Mouse (Mus musculus) natural killer cell, adult 2 months (primary cell): ENCODE results near the gene Daam2.

ENCODE experiments used
- DNase-seq, 2 experiments: peaks; one replicate each; pipeline ENCODE4 v3.0.0; 2022; ENCODE audit warnings: low spot score in 2 of 2

Daam2 gene

GRCm38 (mm10) chr17:49563830-49564470 lies at the start of gene Daam2:
TSS of gene Daam2 (minus strand) at chr17:49564343.
- DNase-seq = no peak

DNA sequence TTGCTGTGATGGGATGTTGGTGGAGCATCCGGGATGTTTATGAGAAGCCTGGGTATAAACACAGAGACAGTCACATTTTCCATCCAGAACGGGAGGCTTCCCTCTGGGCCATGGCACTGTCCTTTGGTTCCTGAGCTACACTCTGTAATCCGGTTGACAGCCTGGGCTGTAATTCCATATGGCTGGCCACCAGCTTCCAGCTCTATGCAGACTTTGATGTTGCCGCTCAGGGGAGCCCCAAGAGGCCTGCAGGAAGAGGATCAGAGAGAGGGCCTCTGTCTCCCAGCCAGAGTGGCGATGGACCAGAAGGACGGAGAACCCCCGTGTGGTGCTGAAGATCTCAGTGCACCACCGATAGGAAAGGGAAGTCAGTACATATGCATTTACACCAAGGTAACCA lies 46.2 kb upstream of the Daam2 start:
- DNase-seq = no peak

DNA sequence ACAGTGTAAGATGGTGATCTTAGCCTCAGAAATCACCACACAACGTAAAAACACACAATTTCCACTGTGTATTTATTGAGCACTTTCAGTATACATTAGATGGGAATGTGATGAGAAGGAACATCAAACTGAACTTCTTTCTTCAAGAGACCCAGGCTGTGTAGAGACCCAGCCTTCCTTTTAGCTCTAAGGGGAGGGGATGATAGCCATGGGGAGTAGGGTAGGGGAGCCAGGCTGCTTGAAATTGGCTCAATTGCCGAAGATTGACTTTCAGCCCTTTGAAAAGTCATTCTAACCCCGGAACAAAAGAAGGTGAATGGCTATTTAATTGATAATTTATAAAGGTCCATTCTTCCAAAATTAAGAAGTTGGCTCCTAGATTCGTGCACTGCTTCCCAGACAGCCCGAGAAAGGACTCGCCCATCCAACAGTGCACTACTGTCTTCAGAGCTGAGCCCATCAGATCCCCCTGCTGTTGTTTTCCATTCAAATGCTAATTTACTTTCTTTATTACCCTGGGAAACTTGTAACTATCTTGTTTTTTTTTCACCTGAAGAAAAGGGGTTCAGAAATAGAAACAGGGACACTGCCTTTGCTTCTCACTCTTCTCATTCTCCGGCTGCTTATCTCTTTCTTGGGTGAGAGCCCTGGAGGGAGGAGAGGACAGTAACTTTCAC lies 43.3 kb upstream of the Daam2 start:
- no peak for DNase-seq

GRCm38 (mm10) chr17:49605397-49605796 lies 41.3 kb upstream of the Daam2 start:
- no peak for DNase-seq

DNA sequence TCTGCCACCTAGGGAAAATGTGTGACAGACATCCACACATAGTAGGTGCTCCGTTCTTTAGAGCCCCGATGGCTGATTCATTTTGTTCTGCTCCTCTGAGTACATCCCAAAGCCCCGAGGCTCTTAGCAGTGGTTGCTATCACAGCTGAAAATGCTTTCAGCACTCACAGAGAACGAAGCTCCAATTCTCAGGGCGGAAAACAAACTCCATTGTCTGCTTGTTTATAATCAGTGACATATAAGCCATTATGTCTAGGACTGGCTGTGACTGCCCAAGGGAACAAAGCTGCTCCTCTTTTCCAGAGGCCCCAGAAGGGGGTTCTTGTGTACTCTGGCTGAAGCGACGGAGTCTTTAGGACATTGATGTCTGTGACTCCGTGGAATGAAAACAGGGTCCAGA lies 25.9 kb upstream of the Daam2 start:
- DNase-seq = no peak

GRCm38 (mm10) chr17:49582471-49582870 lies 18.3 kb upstream of the Daam2 start:
- no peak for DNase-seq

DNA sequence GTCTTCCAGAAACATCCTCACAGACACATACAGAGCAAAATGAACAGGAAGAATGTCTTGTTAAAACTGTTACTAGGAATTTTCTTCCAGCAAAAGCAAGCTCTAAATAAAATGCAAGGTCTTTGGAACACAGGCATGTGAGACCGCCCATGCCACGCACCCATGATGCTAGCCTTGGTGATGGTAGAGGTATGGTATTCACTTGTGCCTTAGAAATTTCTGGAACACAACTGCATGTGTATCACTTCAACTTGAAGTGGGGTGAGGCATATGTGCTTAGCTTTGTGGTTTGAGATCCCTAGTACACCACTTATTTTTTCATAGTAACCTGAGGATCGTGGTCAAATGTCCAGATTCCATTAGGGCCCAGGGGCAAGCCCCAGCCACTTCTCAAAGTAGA lies 13.2 kb upstream of the Daam2 start:
- no peak for DNase-seq

- no peak for DNase-seq
Observed at GRCm38 (mm10) chr17:49568717-49569116, 4.6 kb upstream of the Daam2 start.

DNA sequence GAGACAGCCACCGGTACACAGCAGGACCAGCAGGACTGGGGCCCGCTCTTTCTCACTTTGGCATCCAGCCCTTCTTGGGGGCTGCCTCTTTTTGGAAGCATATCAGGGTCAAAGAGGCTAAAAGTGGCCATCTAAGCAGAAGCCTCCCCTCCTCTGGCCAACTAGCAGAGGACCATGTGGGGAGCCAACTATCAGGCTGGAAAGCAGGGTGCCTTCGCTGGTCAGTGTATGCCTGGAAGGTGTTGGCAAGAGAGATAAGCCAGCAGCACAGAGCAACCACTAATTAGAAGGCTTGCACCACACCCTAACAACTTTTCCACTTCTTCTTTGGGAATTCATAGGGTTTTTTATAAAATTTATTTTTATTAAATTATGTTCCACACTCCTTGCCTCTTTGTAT lies 346 bp upstream of the Daam2 start:
- DNase-seq = no peak

DNA sequence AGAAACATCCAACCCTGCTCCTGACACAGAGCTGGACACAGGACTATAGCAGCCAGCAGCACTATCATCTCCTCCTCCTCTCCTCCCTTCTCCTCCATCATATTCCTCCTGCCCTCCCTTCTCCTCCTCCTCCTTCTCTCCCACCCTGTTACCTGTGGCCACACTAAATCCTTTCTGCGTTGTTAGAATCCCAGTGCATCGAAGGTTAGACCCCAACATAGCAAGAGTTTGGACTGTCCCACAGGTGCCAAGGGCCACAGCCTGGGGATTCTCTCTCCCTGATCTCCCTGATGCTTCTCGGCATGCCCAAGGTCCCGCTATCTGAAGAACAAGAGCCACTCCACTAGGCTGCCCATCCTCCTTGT lies 745 bp downstream of the Daam2 start:
- no peak for DNase-seq

- no peak for DNase-seq
Observed at GRCm38 (mm10) chr17:49562701-49563415, 1.3 kb downstream of the Daam2 start.

DNA sequence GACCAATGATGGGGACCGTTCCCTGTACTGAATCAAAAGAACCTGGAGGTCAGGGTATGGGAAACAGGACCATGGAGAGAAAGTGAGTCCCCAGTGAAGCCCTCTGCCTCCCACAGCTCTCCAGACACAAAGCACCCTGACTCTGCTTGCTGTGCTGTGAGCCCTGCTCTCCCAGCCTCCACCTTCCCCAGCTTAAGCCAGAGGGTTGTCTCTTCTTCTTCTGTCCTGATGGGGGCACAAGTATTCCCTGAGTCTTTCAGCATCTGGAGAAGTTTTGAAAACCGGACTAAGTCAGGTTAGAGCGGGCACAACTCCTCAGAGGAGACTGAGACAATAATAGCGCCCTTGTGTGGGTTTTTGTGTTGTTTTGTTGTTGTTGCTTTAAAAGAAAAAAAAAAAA lies 2.2 kb downstream of the Daam2 start:
- no peak for DNase-seq

DNA sequence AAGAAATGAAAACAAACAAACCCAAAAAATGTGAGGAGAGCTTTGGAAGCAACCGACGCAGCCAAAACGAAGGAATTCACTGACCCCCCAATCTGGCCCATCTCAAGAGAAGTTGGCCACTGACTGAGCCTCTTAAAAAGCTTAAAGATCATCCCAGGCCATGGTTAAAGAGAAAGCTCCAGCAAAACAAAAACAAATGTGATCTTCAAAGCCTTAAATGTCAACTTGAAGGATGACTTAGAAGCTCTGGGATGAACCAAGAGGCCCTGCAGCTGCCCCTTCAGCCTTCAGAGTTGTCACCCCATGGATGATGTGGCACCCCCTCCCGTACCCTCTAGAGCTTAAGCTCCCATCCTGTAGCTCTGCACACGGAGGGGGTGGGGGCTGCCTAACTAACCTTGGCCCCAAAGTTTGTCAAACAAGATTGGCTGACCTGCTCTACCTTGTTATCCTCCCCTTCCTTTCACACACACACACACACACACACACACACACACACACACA lies 4.3 kb downstream of the Daam2 start:
- DNase-seq = no peak

- no peak for DNase-seq
Observed at GRCm38 (mm10) chr17:49556169-49556568, 8.0 kb downstream of the Daam2 start.

DNA sequence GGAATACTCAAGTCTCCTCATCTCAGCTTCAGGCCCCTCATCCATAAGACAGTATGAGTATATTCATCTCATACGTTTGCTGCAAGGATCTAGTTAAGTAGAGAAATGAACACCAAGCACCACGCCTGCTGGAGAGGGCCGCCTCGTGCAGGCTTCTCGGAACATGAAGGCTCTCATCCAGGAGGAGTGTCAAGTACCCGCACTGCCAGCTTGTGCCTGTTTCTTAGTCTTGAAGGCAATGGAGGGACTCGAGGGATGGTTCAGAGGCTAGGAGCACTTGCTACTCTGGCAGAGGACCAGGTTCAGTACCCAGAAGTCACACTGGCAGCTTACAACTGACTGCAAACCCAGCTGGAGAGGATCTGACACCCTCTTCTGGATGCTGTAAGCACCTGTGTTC lies 12.2 kb downstream of the Daam2 start:
- DNase-seq = no peak

DNA sequence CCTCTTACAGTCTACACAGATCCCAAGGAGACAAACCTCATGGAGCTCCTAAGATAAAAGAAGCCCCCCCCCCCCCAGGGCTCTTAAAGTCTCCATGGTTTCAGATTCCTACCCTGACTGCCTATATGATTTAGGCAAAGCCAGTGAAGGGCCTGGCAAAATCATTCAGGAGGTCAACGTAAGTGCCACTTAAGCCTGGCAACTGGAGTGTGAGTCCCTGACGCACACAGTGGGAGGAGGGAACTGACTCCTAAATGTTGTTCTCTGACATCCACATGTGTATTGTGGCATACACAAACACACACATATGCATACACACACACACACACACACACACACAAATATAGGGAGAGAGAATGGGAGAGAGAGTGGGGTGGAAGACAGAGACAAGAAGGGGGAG lies 12.7 kb downstream of the Daam2 start:
- no peak for DNase-seq

DNA sequence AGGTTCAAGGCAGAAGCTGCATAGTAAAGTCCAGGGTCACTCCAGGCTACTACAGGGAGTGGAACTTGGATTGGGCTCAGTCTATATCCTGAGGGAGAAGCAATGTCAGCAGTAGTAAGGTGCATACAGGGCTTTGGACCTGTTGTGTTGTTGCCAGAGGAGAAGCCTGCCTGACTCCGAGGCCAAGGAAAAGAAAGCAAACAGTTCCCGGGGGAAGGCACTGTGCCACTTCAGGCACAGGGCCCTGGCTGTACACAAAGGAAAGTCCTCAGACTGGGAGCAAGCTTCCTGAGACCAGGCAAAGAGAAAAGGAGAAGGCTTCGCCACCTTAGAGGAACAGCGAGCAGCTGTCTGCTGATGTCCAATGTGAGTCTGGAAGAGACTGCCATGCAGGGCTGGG lies 18.1 kb downstream of the Daam2 start:
- no peak for DNase-seq

DNA sequence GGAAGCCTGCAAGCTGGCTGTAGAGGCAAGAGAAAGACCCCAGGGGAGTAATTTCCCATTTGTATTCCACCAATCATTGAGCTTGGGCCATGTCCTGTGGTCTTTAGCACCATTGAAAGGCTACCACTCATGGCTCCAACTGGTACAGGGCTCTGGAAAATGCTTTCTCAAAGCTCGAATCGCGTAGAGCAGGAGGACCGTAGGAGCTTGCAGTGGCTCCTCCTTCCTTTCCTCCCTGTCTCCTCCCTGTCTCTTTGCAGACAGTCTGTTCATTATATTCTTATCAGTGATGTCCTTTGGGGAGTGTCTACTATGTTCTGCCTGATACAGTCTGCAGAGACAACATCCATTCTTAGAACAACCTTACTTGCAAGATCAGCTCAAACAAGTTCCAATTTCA lies 18.7 kb downstream of the Daam2 start:
- no peak for DNase-seq

DNA sequence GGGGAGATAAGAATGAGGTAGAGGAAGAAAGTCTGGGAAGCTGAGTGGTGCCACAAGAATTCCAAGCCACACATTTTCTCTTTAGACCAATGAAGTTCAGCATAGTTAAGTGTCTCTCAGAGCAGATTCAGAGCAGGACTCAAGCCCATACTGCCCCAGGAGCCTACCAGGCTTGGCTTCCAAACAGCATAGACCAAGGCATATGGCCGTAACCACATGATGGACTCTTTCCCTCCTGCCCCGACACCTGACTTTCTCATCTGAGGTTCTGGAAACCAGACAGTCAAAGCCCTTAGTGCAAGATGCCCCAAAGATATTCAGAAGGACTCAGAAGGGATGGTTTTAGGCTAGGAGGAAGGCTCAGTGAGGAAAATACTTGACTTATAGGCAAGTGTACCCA lies 19.6 kb downstream of the Daam2 start:
- no peak for DNase-seq

- DNase-seq = no peak
Observed at GRCm38 (mm10) chr17:49540706-49541105, 23.4 kb downstream of the Daam2 start.

GRCm38 (mm10) chr17:49539204-49539603 lies 24.9 kb downstream of the Daam2 start:
- DNase-seq = no peak

GRCm38 (mm10) chr17:49535580-49535979 lies 28.6 kb downstream of the Daam2 start:
- DNase-seq = no peak

- no peak for DNase-seq
Observed at GRCm38 (mm10) chr17:49534267-49534719, 29.9 kb downstream of the Daam2 start.
